Mouse (Mus musculus) forebrain, embryonic 12.5 days (tissue): Measurements from ENCODE around the gene Tmem144. TPM values are rescaled to one million over a fixed set of nuclear protein-coding genes. Genes with fewer than 3 reads are reported as not detected.
"Not testable (repeated sequence)": the region's sequence is repeated elsewhere in the genome, so short reads cannot be mapped to it uniquely, and the experiment has no call there.

ENCODE experiments used
- ATAC-seq: fragments of 200-750 bp; cut with Nextera tagmentation; 2 replicates; pipeline ENCODE4 v1.8.0; 2017; ENCODE audit warnings: moderate TSS enrichment; ENCODE audit not compliant: low FRiP score
- H3K27ac ChIP-seq: fragments of 300-500 bp; sonication (generic); 2 replicates; pipeline ENCODE4 v1.5.1; 2016; ENCODE audit warnings: mild to moderate bottlenecking
- H3K27me3 ChIP-seq: fragments of 300-500 bp; sonication (generic); 2 replicates; pipeline ENCODE4 v1.6.1; 2016; ENCODE audit warnings: mild to moderate bottlenecking
- H3K36me3 ChIP-seq: fragments of 300-500 bp; sonication (generic); replicated peaks from 2 replicates; pipeline ENCODE4 v1.6.1; 2016; ENCODE audit warnings: mild to moderate bottlenecking
- H3K4me1 ChIP-seq: fragments of 300-500 bp; sonication (generic); 2 replicates; pipeline ENCODE4 v1.6.1; 2016
- H3K4me2 ChIP-seq: fragments of 300-500 bp; sonication (generic); 2 replicates; pipeline ENCODE4 v1.6.1; 2016; ENCODE audit warnings: mild to moderate bottlenecking, moderate library complexity
- H3K4me3 ChIP-seq: fragments of 300-500 bp; sonication (generic); replicated peaks from 2 replicates; pipeline ENCODE4 v1.5.1; 2016; ENCODE audit warnings: mild to moderate bottlenecking
- H3K9ac ChIP-seq: fragments of 300-500 bp; sonication (generic); 2 replicates; pipeline ENCODE4 v1.6.1; 2016; ENCODE audit warnings: mild to moderate bottlenecking
- H3K9me3 ChIP-seq: fragments of 300-500 bp; sonication (generic); 2 replicates; pipeline ENCODE4 v1.6.1; 2016
- WGBS: fragments of 180-500 bp; shearing (Covaris S2); methylation state at CpG from one replicate; pipeline ENCODE4 v1.1.7; 2016; 5-methylcytosine and 5-hydroxymethylcytosine counted together
- polyA plus RNA-seq: library from polyadenylated mRNA; unstranded; fragments of >200 nt; fragmentation: Nextera tagmentation; extraction: Ambion mirVana; gene quantifications from 2 replicates; pipeline ENCODE4 v1.2.1, GENCODE M21; 2016

Tmem144 gene
- polyA plus RNA-seq, 1 experiment from 2014 or later = 4.3 TPM

DNA sequence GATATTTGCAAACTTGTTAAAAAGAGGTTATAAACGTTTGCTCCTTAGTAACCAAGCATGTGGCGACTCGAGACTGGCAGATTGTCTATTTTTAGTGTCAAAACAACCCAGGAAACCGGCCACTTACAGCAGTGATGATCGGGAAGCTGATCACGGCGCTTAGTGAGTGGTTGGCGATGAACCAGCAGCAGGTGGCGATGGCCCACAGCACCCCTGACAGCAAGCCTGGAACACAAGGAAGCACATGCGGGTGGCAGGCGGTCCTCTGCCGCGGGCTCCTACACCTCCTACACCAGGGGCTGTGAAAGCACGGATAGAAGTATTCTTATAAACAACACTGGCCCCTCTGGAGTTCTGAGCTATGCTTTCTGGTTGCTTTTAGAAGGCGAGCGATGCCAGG is 31.4 kb downstream of the Tmem144 start:
- no peak overlapping the region for H3K4me2 ChIP-seq
- no peak overlapping the region for H3K9ac ChIP-seq
- H3K4me3 ChIP-seq = no peak overlapping the region
- no peaks in the 10 kb centered on the region for H3K9me3 ChIP-seq
- no peaks in the 10 kb centered on the region for H3K27me3 ChIP-seq
- H3K27ac ChIP-seq = no peak overlapping the region
- no peak for ATAC-seq
- WGBS = 89% methylated on average over 16 of the region's 16 CpGs
- no peaks in the 10 kb centered on the region for H3K4me1 ChIP-seq
- no peaks in the 10 kb centered on the region for H3K36me3 ChIP-seq

DNA sequence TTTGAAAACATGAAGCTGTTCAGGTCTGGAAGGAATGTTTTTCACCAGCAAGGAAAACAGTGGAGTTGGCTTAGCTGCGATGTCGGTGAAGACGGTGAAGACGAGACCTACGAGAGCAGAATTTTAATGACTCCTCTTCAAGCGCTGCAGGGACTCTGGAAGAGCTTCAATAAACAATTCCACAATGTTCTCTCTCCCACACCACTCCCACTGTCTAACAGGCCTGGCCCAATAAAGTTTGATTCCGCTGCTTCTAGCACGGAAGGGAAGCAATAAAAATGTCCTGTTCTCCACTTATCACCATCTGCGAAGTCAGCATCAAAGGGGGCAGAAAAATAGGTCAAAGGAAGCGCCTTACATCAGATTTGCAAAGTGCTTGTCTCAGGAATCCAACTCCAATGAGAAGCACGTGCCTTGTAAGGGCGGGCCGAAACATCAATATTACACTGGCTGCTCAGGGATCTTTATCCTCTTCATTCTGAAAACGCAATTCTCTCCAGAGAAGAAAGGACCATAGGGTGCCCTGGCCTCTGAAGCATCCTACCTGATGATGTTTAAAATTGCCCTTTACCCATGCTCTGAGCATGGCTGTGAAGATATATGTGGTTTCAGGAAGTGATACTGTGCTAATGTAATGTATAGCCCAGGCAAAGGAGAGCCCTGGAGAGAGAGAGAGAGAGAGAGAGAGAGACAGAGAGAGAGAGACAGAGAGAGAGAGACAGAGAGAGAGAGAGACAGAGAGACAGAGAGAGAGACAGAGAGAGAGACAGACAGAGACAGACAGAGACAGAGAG is 34.2 kb downstream of the Tmem144 start:
- Histone ChIP-seq H3K9ac (no peak overlapping the region), H3K36me3 (no peaks in the 10 kb centered on the region), H3K4me2 (no peak overlapping the region), H3K9me3 (no peaks in the 10 kb centered on the region), H3K4me1 (no peaks in the 10 kb centered on the region), H3K27ac (no peak overlapping the region), H3K4me3 (no peak overlapping the region), H3K27me3 (no peaks in the 10 kb centered on the region)
- 77% methylated on average over 14 of the region's 14 CpGs for WGBS
- ATAC-seq = no peak

DNA sequence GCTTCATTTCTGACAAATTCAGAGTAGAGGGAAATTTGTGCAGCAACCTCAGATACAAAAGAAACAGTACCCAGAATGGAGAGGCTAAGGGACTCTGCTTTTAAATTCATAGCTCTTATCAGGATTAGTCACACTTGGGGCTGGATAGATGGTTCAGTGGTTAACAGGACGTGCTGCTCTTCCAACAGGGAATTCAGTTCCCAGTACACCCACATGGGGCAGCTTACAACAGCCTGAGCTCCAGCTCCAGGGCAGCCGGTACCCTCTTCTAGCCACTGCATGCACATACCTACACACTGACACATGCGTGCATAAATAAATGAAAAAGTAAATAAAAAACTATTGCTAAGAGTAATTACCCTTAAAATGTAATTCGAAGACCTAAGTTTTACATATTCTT is 36.3 kb downstream of the Tmem144 start:
- H3K4me1 ChIP-seq = no peaks in the 10 kb centered on the region
- no peak overlapping the region for H3K4me2 ChIP-seq
- H3K4me3 ChIP-seq = no peak overlapping the region
- ATAC-seq = no peak
- 77% methylated on average over 4 of the region's 4 CpGs for WGBS
- H3K9ac ChIP-seq = no peak overlapping the region
- no peaks in the 10 kb centered on the region for H3K27me3 ChIP-seq
- H3K27ac ChIP-seq = no peak overlapping the region
- no peaks in the 10 kb centered on the region for H3K9me3 ChIP-seq
- H3K36me3 ChIP-seq = no peaks in the 10 kb centered on the region

DNA sequence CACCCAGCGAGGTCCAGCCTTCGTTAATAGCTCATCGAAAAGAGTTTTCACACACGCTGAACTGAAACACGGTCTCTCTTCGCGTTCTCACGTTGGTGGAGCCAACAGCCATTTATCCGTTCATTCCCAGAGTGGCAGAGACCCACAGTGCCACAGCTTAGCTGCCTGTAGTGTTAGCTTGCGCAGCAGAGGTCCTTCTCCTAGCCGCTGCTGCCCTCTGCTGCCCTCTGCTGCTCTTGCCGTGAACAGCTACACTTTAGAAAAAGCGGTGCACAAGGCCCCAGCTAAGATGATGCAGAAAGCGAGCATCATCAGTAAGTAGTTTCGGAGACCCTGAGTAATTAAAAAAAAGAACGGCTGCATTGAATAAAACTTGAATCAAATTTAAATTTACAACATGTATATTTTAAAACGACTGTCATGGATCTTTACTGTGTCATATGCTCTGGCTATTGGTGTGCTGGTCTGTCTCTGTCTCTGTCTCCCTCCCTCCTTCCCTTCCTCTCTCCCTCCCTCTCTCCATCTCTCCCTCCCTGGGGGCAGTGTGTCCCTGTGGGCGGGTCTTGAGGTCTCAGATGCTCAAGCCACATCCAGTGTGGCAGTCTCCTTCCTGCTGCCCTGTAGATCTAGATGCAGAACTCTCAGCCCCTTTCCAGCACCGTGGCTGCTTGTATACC is 38.6 kb downstream of the Tmem144 start:
- WGBS = 27% methylated on average over 19 of the region's 19 CpGs
- ATAC-seq = peak; percentile 88
- Histone ChIP-seq H3K4me3 (no peak overlapping the region), H3K4me2 (peak overlapping the region; percentile 19; the same call in 1 of the 2 replicates), H3K4me1 (no peaks in the 10 kb centered on the region), H3K27me3 (no peaks in the 10 kb centered on the region), H3K36me3 (no peaks in the 10 kb centered on the region), H3K9ac (no peak overlapping the region), H3K9me3 (no peaks in the 10 kb centered on the region), H3K27ac (no peak overlapping the region)

DNA sequence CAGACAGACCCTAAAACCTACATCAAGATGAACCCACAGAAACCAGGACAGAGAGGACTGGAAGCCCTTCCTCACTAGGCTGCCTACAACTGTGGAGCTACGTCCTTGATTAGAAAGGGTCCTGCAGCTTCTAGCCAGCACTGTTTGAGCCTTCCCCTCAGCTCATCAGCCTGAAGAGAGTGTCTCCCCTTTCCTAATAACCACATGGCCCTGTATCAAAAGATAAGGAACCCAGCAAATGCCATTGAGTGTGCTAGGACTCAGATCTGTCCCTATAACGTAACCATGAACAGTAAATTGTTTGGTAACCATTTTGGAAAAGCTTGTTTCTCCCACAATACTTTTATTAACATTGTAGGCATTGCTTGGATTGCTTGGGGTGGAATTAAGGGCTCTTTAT is 40.5 kb downstream of the Tmem144 start:
- ATAC-seq = no peak
- no peak overlapping the region for H3K4me3 ChIP-seq
- WGBS = 66% methylated on average over 2 of the region's 2 CpGs
- H3K4me1 ChIP-seq = no peaks in the 10 kb centered on the region
- no peaks in the 10 kb centered on the region for H3K36me3 ChIP-seq
- H3K27ac ChIP-seq = no peak overlapping the region
- H3K9ac ChIP-seq = no peak overlapping the region
- H3K4me2 ChIP-seq = no peak overlapping the region
- H3K27me3 ChIP-seq = no peaks in the 10 kb centered on the region
- no peaks in the 10 kb centered on the region for H3K9me3 ChIP-seq

DNA sequence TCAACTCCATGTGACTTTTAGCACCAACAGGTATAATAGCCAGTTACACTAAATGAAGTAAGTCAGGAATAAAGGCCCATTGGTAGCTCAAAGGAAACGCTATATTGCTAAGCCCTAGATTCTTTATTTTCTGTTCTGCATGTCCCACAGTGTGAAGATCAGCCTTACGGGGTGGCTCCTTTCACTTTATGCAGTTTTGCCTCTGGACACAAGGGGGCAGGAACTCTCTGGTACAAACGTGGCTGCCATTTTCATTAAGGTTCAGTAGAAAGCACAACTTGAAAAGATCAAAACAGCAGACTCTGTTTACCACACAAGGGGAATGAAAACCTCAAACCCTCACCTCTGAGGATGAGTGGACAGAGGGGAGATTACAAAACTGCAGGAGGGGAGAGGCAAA is 40.9 kb downstream of the Tmem144 start:
- ATAC-seq = no peak

DNA sequence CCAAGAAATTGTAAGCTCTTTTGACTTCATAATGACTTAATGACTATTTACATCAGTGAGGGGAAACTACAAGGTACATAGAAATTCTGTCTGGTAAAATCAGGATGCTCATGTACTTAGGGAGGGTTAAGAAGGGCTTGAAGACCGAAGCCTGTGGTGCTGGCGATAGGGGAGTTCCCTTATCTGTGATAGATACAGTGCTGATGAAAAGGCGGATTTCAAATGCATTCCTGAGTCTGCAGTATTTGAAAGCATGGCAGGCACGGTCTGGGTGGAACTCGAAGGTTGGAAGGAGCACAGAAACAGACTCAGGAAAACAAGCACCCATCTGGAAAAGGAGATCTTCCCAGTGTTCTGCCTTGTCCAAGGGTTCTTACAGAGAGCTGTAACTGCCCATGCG is 42.0 kb downstream of the Tmem144 start:
- no peaks in the 10 kb centered on the region for H3K4me1 ChIP-seq
- no peaks in the 10 kb centered on the region for H3K9me3 ChIP-seq
- H3K27me3 ChIP-seq = no peaks in the 10 kb centered on the region
- 75% methylated on average over 6 of the region's 6 CpGs for WGBS
- ATAC-seq = no peak
- no peak overlapping the region for H3K4me2 ChIP-seq
- no peak overlapping the region for H3K27ac ChIP-seq
- H3K9ac ChIP-seq = no peak overlapping the region
- H3K36me3 ChIP-seq = no peaks in the 10 kb centered on the region
- H3K4me3 ChIP-seq = no peak overlapping the region

More for the DNA sequence above, 40.9 kb downstream of the Tmem144 start:
- no peaks in the 10 kb centered on the region for H3K36me3 ChIP-seq
- no peak overlapping the region for H3K4me3 ChIP-seq
- no peaks in the 10 kb centered on the region for H3K27me3 ChIP-seq
- no peaks in the 10 kb centered on the region for H3K9me3 ChIP-seq
- H3K9ac ChIP-seq = no peak overlapping the region
- WGBS = 37% methylated on average over 3 of the region's 3 CpGs
- no peak overlapping the region for H3K4me2 ChIP-seq
- no peaks in the 10 kb centered on the region for H3K4me1 ChIP-seq
- H3K27ac ChIP-seq = no peak overlapping the region

DNA sequence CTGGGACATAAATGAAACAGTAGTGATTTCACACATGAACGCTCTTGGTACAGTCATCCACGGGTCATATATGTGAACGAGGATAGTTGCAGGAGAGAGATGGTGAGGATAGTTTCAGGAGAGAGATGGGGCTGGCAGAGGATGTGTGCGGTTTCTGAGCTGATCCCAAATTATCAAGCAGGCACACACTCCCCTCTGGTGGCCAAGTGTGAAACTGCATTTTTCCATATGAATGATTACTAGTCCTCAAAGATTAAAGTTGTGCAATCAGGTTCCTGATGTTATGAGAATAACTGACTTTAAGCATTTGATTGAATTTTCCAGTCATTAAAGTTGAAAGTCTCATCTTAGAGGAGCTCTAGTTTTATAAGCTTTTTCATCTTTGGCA is 43.4 kb downstream of the Tmem144 start:
- H3K9ac ChIP-seq = no peak overlapping the region
- H3K27me3 ChIP-seq = no peaks in the 10 kb centered on the region
- peak; percentile 76 for ATAC-seq
- H3K4me1 ChIP-seq = no peaks in the 10 kb centered on the region
- no peaks in the 10 kb centered on the region for H3K36me3 ChIP-seq
- no peaks in the 10 kb centered on the region for H3K9me3 ChIP-seq
- no peak overlapping the region for H3K4me2 ChIP-seq
- H3K27ac ChIP-seq = no peak overlapping the region
- WGBS = 11% methylated on average over 4 of the region's 4 CpGs
- H3K4me3 ChIP-seq = no peak overlapping the region

DNA sequence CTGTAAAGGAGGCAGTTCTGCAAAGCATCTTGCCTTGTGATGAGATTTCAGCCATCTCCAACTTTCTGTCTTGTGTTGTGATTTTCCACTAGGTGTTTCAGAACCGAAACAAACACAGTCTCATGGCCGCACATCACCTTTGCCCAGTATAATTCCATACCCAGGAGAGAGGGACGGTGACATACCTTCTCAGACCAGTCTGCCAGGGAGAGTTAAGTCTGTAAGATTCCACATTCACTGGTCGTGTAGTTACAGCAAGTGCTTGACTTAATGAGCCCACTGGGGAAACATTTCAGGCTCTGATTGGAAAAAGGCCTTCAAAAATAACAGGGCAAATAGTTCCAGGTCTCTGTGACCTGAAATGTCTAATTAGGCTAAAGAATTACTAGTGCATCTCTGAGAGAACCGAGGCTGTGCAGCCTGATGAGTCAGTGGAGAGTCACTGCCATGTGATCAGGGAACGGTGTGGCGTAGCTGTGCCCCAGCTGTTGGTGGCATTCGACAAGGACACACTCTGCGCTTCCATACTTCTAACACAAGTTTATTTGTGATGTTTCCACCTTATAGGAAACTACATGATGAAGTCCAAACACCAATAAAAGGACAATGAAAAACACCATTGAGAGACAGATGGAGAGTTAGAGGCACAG is 43.9 kb downstream of the Tmem144 start:
- WGBS = 83% methylated on average over 9 of the region's 9 CpGs
- H3K4me3 ChIP-seq = no peak overlapping the region
- no peak overlapping the region for H3K4me2 ChIP-seq
- H3K36me3 ChIP-seq = no peaks in the 10 kb centered on the region
- no peak overlapping the region for H3K27ac ChIP-seq
- no peaks in the 10 kb centered on the region for H3K9me3 ChIP-seq
- H3K4me1 ChIP-seq = no peaks in the 10 kb centered on the region
- H3K9ac ChIP-seq = no peak overlapping the region
- H3K27me3 ChIP-seq = no peaks in the 10 kb centered on the region
- peak; percentile 57; the same call in 1 of the 2 replicates for ATAC-seq

DNA sequence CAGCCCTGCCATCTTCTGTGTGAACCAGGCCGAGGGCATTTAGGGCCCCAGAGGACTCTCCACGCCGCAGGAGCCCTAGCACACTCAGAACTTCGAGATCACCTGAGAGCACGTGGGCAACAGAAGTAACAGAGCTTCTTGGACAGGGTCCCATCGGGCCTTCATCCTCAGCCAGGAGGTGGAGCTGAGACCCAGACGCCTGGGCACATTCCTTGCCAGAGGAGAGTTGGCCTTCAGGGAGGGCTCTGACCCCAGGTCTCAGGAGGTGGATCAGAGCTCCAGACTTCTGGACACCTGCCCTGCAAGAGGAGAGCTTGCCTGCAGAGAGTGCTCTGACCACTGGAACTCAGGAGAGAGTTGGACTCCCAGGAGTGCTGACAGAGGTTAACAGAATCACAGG is 51.8 kb downstream of the Tmem144 start:
- not testable (repeated sequence) for H3K36me3 ChIP-seq, H3K27me3 ChIP-seq, H3K4me3 ChIP-seq, H3K4me1 ChIP-seq, H3K4me2 ChIP-seq, H3K9ac ChIP-seq, ATAC-seq, H3K9me3 ChIP-seq, H3K27ac ChIP-seq
- WGBS = 85% methylated on average over 7 of the region's 7 CpGs

DNA sequence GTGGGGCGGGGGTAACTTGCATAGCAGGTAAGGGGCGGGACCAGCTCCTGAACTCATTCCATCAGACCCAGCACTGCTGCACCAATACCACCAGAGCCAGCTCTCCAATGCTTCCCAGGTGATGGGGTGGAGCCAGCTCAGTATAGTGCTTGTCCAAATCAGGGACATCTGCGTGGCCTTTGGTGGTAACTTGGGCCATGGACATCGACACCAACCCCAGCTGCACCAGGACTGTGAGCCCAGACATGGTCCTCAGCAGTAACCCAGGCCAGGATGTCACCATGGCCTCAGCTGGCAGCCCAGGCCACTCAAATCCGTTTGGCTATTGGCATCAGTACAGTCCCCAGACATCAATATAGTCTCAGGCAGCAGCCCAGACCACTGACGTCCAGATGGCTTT is 60.3 kb downstream of the Tmem144 start:
- no peaks in the 10 kb centered on the region for H3K36me3 ChIP-seq
- H3K4me3 ChIP-seq = no peak overlapping the region
- no peaks in the 10 kb centered on the region for H3K9me3 ChIP-seq
- H3K27ac ChIP-seq = no peak overlapping the region
- no peak for ATAC-seq
- H3K27me3 ChIP-seq = no peaks in the 10 kb centered on the region
- H3K9ac ChIP-seq = no peak overlapping the region
- H3K4me1 ChIP-seq = no peaks in the 10 kb centered on the region
- no peak overlapping the region for H3K4me2 ChIP-seq
- 84% methylated on average over 6 of the region's 6 CpGs for WGBS

DNA sequence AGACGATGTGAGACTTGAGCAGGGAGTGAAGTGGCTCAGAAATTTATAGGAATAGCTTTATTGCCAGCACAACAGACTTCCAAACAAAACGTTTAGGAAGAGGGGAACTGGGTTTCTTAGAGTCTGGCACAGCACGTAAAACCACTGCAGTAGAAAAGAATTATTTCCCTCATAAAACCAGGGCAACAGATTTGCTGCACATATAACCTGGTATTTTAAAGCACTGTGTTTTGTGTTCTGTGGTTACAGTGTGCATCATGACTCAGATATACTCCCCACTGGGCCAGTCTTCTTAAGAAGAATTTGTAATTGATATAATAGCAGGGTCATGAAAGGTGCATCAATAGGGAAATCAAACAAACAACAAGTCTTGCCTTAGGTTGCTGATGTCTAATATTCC is 62.2 kb downstream of the Tmem144 start:
- ATAC-seq = no peak
- no peaks in the 10 kb centered on the region for H3K4me1 ChIP-seq
- no peaks in the 10 kb centered on the region for H3K36me3 ChIP-seq
- 60% methylated on average over 3 of the region's 3 CpGs for WGBS
- no peak overlapping the region for H3K4me3 ChIP-seq
- H3K9me3 ChIP-seq = no peaks in the 10 kb centered on the region
- no peaks in the 10 kb centered on the region for H3K27me3 ChIP-seq
- H3K9ac ChIP-seq = no peak overlapping the region
- no peak overlapping the region for H3K27ac ChIP-seq
- H3K4me2 ChIP-seq = no peak overlapping the region
